ENCODE assay signal across 8 mouse cellular contexts in genomic region chr8:104640831-104641370, GRCm38 (mm10). TPM values are rescaled to one million over a fixed set of nuclear protein-coding genes. Genes with fewer than 3 reads are reported as not detected.
DNase-seq lines count a peak whose midpoint lies in the region; ATAC-seq and TF ChIP-seq lines count a peak whose summit lies in the region.

No protein-coding gene starts in this region.

- H3K27me3 ChIP-seq in spleen, adult 2 months (ENCODE audit: control insufficient read depth, insufficient read depth, low read length): no peaks in the 10 kb centered on the region
- no peaks in the 10 kb centered on the region for H3K27me3 ChIP-seq in intestine, embryonic 16.5 days (replicated peaks; ENCODE audit: control insufficient read depth, insufficient read depth, low read length)
- H3K27me3 ChIP-seq in myocyte (ENCODE audit: control insufficient read depth, insufficient read depth, insufficient read length): no peaks in the 10 kb centered on the region

- peaks cover 13% of the 10 kb centered on the region for H3K79me2 ChIP-seq in myocyte (ENCODE audit: control insufficient read depth, insufficient read depth)

- no peak for TF ChIP-seq CTCF in spleen, adult 2 months (IDR thresholded peaks at IDR 0.05; ENCODE audit: extremely low read depth, insufficient read depth, insufficient read length, insufficient replicate concordance)

- 18% methylated on average over 25 of the region's 25 CpGs for WGBS in spleen, adult 2 months
- 7% methylated on average over 25 of the region's 25 CpGs for WGBS in intestine, embryonic 16.5 days

- peak overlapping the region; percentile 83 for H3K9ac ChIP-seq in intestine, embryonic 16.5 days (ENCODE audit: low read depth, low read length)

- no peak overlapping the region for H3K27ac ChIP-seq in spleen, adult 2 months (ENCODE audit: insufficient read depth, low read length)
- peak overlapping the region; percentile 28; the same call in 1 of the 2 replicates for H3K27ac ChIP-seq in intestine, embryonic 16.5 days (ENCODE audit: low read length)

- H3K9me3 ChIP-seq in intestine, embryonic 16.5 days (ENCODE audit: control insufficient read depth, low read length): no peaks in the 10 kb centered on the region

- peak overlapping the region; percentile 81 for H3K4me3 ChIP-seq in spleen, adult 2 months (ENCODE audit: extremely low read depth, insufficient read depth, insufficient read length)
- peak overlapping the region; percentile 84 for H3K4me3 ChIP-seq in intestine, embryonic 16.5 days (ENCODE audit: low read length)
- H3K4me3 ChIP-seq in myocyte: peak overlapping the region; percentile 98

- peak; percentile 24 for DNase-seq in adrenal gland, adult 2 months
- no peak for DNase-seq in adrenal gland, postnatal 25 days
- no peak for DNase-seq in spleen, adult 2 months (ENCODE audit: low read depth in 1 of 2, low spot score in 2 of 2)
- DNase-seq in spleen, adult 18-20 months: no peak
- no peak for DNase-seq in frontal cortex, postnatal 14 days (ENCODE audit: low spot score in 2 of 2)
- no peak for DNase-seq in ovary, adult 18-20 months (ENCODE audit: low spot score)

- H3K4me2 ChIP-seq in intestine, embryonic 16.5 days (ENCODE audit: low read depth, low read length): peak overlapping the region; percentile 94
- H3K4me2 ChIP-seq in myocyte (ENCODE audit: low read depth): peak overlapping the region; percentile 74

- TF ChIP-seq POLR2A in spleen, adult 2 months (IDR thresholded peaks at IDR 0.05; ENCODE audit: low read depth, low read length): no peak
- no peak for TF ChIP-seq POLR2A in myocyte (IDR thresholded peaks at IDR 0.05; ENCODE audit: insufficient read length, low read depth)

- no peak for ATAC-seq in intestine, embryonic 16.5 days

- H3K36me3 ChIP-seq in spleen, adult 2 months (ENCODE audit: control insufficient read depth, insufficient read depth, low read length): peaks cover 4% of the 10 kb centered on the region
- H3K36me3 ChIP-seq in intestine, embryonic 16.5 days (ENCODE audit: control insufficient read depth, insufficient read depth, low read length): no peaks in the 10 kb centered on the region
- H3K36me3 ChIP-seq in myocyte (ENCODE audit: control insufficient read depth, insufficient read depth): peaks cover 4% of the 10 kb centered on the region

- H3ac ChIP-seq in myocyte (ENCODE audit: control insufficient read depth, insufficient read length): peak overlapping the region; percentile 51

- peaks cover 5% of the 10 kb centered on the region; the same call in 1 of the 2 replicates for H3K4me1 ChIP-seq in spleen, adult 2 months (ENCODE audit: control insufficient read depth, insufficient read depth, insufficient read length)
- peaks cover 18% of the 10 kb centered on the region for H3K4me1 ChIP-seq in intestine, embryonic 16.5 days (ENCODE audit: control insufficient read depth, insufficient read depth, low read length)

TF ChIP-seq in myocyte, 11 proteins besides CTCF, POLR2A, EP300 and RAD21:
- no peak for TF ChIP-seq TCF12 (IDR thresholded peaks at IDR 0.05; ENCODE audit: insufficient read depth, poor library complexity, severe bottlenecking)
- TF ChIP-seq E2F4 (IDR thresholded peaks at IDR 0.05; ENCODE audit: insufficient read depth): no peak
- no peak for TF ChIP-seq REST (IDR thresholded peaks at IDR 0.05; ENCODE audit: insufficient read depth, insufficient read length)
- TF ChIP-seq POLR2AphosphoS2 (IDR thresholded peaks at IDR 0.05; ENCODE audit: insufficient read length, low read depth): peak; percentile 9
- no peak for TF ChIP-seq USF1 (IDR thresholded peaks at IDR 0.05; ENCODE audit: low read depth)
- TF ChIP-seq CEBPB (IDR thresholded peaks at IDR 0.05; ENCODE audit: insufficient read depth, poor library complexity, severe bottlenecking): no peak
- TF ChIP-seq SRF (IDR thresholded peaks at IDR 0.05; ENCODE audit: control insufficient read depth, insufficient read length, low read depth): no peak

RNA-seq across cellular contexts. Expression of gene Ciao2b, which starts 0.9 kb away (rescaled TPM):
- total RNA-seq in adrenal gland, adult 2 months (2021): 10 to 100 TPM; 44.9 to 47.9 TPM
- 24.2 and 26.0 TPM in 2 replicates for polyA plus RNA-seq in adrenal gland, adult 2 months (2012; rRNA removed)
- 44.1 and 62.7 TPM in 2 replicates for total RNA-seq in adrenal gland, postnatal 25 days (2021)
- 35.7 and 37.5 TPM in 2 replicates for polyA plus RNA-seq in spleen, adult 2 months (2012; rRNA removed)
- 93.6 and 94.9 TPM in 2 replicates for polyA plus RNA-seq in intestine, embryonic 16.5 days (2015; fragmentation: Nextera tagmentation; extraction: Ambion mirVana)
- polyA plus RNA-seq in myocyte (2012; fragmentation: generic; extraction: Trizol): 217 TPM

RNA-seq across cellular contexts. Expression of gene Rrad, which starts 9.8 kb away (rescaled TPM):
- 10 to 100 TPM in 1 of 2 experiments, 1 to 10 TPM in 1; 3.3 to 14.4 TPM for total RNA-seq in adrenal gland, adult 2 months (2021)
- 4.1 and 7.4 TPM in 2 replicates for polyA plus RNA-seq in adrenal gland, adult 2 months (2012; rRNA removed)
- total RNA-seq in adrenal gland, postnatal 25 days (2021): 3.9 TPM in 2 replicates
- polyA plus RNA-seq in spleen, adult 2 months (2012; rRNA removed): 13.1 and 17.2 TPM in 2 replicates
- 4.6 and 5.2 TPM in 2 replicates for polyA plus RNA-seq in intestine, embryonic 16.5 days (2015; fragmentation: Nextera tagmentation; extraction: Ambion mirVana)
- 17.9 TPM for polyA plus RNA-seq in myocyte (2012; fragmentation: generic; extraction: Trizol)

RNA-seq across cellular contexts. Expression of gene Cdh16, which starts 16.7 kb away (rescaled TPM):
- not detected for total RNA-seq in adrenal gland, adult 2 months (2021)
- not detected in 2 replicates for polyA plus RNA-seq in adrenal gland, adult 2 months (2012; rRNA removed)
- total RNA-seq in adrenal gland, postnatal 25 days (2021): not detected in 2 replicates
- 0.29 TPM in 1 of 2 replicates, not detected in the other for polyA plus RNA-seq in spleen, adult 2 months (2012; rRNA removed)
- polyA plus RNA-seq in intestine, embryonic 16.5 days (2015; fragmentation: Nextera tagmentation; extraction: Ambion mirVana): 0.31 and 0.36 TPM in 2 replicates
- 0.29 TPM for polyA plus RNA-seq in myocyte (2012; fragmentation: generic; extraction: Trizol)

RNA-seq across cellular contexts. Expression of gene Pdp2, which starts 49.6 kb away (rescaled TPM):
- 10 to 100 TPM; 30.7 to 37.3 TPM for total RNA-seq in adrenal gland, adult 2 months (2021)
- polyA plus RNA-seq in adrenal gland, adult 2 months (2012; rRNA removed): 6.5 and 7.6 TPM in 2 replicates
- 31.0 and 32.4 TPM in 2 replicates for total RNA-seq in adrenal gland, postnatal 25 days (2021)
- polyA plus RNA-seq in spleen, adult 2 months (2012; rRNA removed): 2.4 and 2.9 TPM in 2 replicates
- 18.2 and 18.4 TPM in 2 replicates for polyA plus RNA-seq in intestine, embryonic 16.5 days (2015; fragmentation: Nextera tagmentation; extraction: Ambion mirVana)
- polyA plus RNA-seq in myocyte (2012; fragmentation: generic; extraction: Trizol): 2.3 TPM
